Mouse (Mus musculus) liver, embryonic 15.5 days (tissue): ENCODE results near the gene S100a9. TPM values are rescaled to one million over a fixed set of nuclear protein-coding genes. Genes with fewer than 3 reads are reported as not detected.

Experiments
- ATAC-seq: fragments of 200-750 bp; cut with Nextera tagmentation; 2 replicates; pipeline ENCODE4 v1.8.0; 2017; ENCODE audit warnings: moderate number of reproducible peaks, mild to moderate bottlenecking, moderate library complexity; ENCODE audit not compliant: insufficient read depth
- H3K27ac ChIP-seq: fragments of 300-500 bp; sonication (generic); replicated peaks from 2 replicates; pipeline ENCODE4 v1.5.1; 2015; ENCODE audit warnings: mild to moderate bottlenecking, inconsistent platforms
- H3K27me3 ChIP-seq: fragments of 300-500 bp; sonication (generic); 2 replicates; pipeline ENCODE4 v1.6.1; 2015; ENCODE audit warnings: mild to moderate bottlenecking, inconsistent platforms
- H3K36me3 ChIP-seq: fragments of 300-500 bp; sonication (generic); replicated peaks from 2 replicates; pipeline ENCODE4 v1.6.1; 2015; ENCODE audit warnings: moderate library complexity, mild to moderate bottlenecking, inconsistent platforms
- H3K4me1 ChIP-seq: fragments of 300-500 bp; sonication (generic); replicated peaks from 2 replicates; pipeline ENCODE4 v1.6.1; 2015; ENCODE audit warnings: inconsistent platforms
- H3K4me2 ChIP-seq: fragments of 300-500 bp; sonication (generic); 2 replicates; pipeline ENCODE4 v1.6.1; 2015; ENCODE audit warnings: moderate library complexity, mild to moderate bottlenecking, inconsistent platforms
- H3K4me3 ChIP-seq: fragments of 300-500 bp; sonication (generic); replicated peaks from 2 replicates; pipeline ENCODE4 v1.5.1; 2015; ENCODE audit warnings: mild to moderate bottlenecking, inconsistent platforms
- H3K9ac ChIP-seq: fragments of 300-500 bp; sonication (generic); 2 replicates; pipeline ENCODE4 v1.6.1; 2015; ENCODE audit warnings: moderate library complexity, mild to moderate bottlenecking, inconsistent platforms
- H3K9me3 ChIP-seq: fragments of 300-500 bp; sonication (generic); replicated peaks from 2 replicates; pipeline ENCODE4 v1.6.1; 2016; ENCODE audit warnings: inconsistent platforms
- WGBS: fragments of 180-500 bp; shearing (Covaris S2); methylation state at CpG from one replicate; pipeline ENCODE4 v1.1.7; 2015; ENCODE audit warnings: mixed read lengths; ENCODE audit not compliant: insufficient replicate concordance; 5-methylcytosine and 5-hydroxymethylcytosine counted together
- polyA plus RNA-seq: library from polyadenylated mRNA; unstranded; fragments of >200 nt; fragmentation: Nextera tagmentation; extraction: Ambion mirVana; gene quantifications from 2 replicates; pipeline ENCODE4 v1.2.1, GENCODE M21; 2015

The S100a9 gene
- 1,494 and 1,522 TPM in 2 replicates for polyA plus RNA-seq

- Histone ChIP-seq H3K27ac (peak within 1 kb of the TSS; percentile 45), H3K27me3 (no peaks in the 10 kb centered on the region), H3K4me1 (no peaks in the 10 kb centered on the region), H3K9me3 (no peaks in the 10 kb centered on the region), H3K9ac (no peak within 1 kb of the TSS), H3K36me3 (no peaks in the 10 kb centered on the region), H3K4me3 (peak within 1 kb of the TSS; percentile 20; the same call in 1 of the 2 replicates), H3K4me2 (no peak within 1 kb of the TSS)
- WGBS: 38% methylated on average over 3 of the region's 3 CpGs
- ATAC-seq: peak; percentile 12; the same call in 1 of the 2 replicates
Measured at GRCm38 (mm10) chr3:90695613-90696012, at the start of gene S100a9. Gene S100a9, minus strand, starts transcription at chr3:90695721.

DNA sequence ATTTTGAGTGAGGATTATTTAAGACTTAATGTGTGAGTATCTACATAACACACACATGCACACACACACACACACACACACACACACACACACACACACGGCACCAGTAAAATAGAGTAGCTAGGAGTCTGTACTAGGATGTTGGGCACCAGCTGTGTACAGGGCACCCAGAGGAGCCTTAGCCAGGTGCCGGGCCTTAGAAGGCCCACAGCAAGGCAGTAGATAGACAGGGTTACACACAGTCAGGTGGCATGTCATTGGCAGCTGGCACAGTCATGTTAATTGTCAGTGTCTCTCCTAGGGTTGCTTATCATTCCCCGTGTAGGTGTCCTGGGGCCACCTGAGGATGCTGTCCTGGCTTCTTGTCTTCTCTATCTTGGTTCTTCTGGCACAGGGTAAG, 31.1 kb upstream of the S100a9 start, which contains the start of gene Pglyrp4:
Pglyrp4 (plus strand) TSS at position 301 of the 400 bp plus-strand sequence.
- ATAC-seq: no peak
- Histone ChIP-seq H3K27ac (no peak within 1 kb of the TSS), H3K9ac (no peak within 1 kb of the TSS), H3K9me3 (no peaks in the 10 kb centered on the region), H3K4me1 (no peaks in the 10 kb centered on the region), H3K27me3 (no peaks in the 10 kb centered on the region), H3K4me3 (no peak within 1 kb of the TSS), H3K36me3 (no peaks in the 10 kb centered on the region), H3K4me2 (no peak within 1 kb of the TSS)
- 55% methylated on average over 3 of the region's 3 CpGs for WGBS

- Histone ChIP-seq H3K27me3 (no peaks in the 10 kb centered on the region), H3K9me3 (no peaks in the 10 kb centered on the region), H3K4me3 (no peak overlapping the region), H3K27ac (no peak overlapping the region), H3K36me3 (no peaks in the 10 kb centered on the region), H3K4me2 (no peak overlapping the region), H3K4me1 (no peaks in the 10 kb centered on the region), H3K9ac (no peak overlapping the region)
- ATAC-seq: no peak; the same call in 1 of the 2 replicates
- 34% methylated on average over 12 of the region's 12 CpGs for WGBS
Measured at GRCm38 (mm10) chr3:90709591-90710460, 14.3 kb upstream of the S100a9 start.

DNA sequence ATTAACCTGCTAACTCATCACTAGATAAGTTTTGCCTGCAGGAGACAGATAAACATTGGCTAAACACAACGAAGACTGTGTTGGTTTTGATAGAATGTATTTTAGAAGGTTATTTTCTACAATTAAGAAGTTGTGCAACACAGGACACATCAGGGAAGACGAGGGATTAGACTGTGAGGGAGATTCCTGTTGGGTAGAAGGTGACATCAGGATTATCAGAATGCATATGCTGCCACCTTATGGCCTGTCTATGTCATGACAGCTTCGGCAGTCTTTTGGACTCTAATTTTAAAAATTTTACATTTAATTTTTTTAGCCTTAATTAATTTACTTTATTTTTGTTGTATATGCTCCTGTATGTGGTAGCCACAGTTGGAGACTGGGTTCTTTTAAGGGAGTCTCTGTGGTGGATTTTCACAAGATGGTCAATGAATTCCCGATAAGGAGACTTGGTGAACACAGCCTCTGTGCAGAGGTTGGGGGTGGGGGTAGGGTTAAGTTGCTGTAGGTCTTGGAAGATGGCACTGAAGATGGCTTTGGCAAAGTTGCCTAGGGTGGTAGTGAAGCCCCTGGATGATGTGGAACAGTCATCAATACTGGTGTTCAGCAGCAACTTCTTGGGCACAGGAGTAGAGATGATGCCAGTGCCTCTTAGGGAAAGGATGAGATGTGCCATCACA, 13.1 kb upstream of the S100a9 start:
- Histone ChIP-seq H3K4me1 (no peaks in the 10 kb centered on the region), H3K36me3 (no peaks in the 10 kb centered on the region), H3K27ac (no peak overlapping the region), H3K9ac (no peak overlapping the region), H3K4me2 (no peak overlapping the region), H3K27me3 (no peaks in the 10 kb centered on the region), H3K4me3 (no peak overlapping the region), H3K9me3 (no peaks in the 10 kb centered on the region)
- 15% methylated on average over 4 of the region's 4 CpGs for WGBS
- no peak for ATAC-seq

DNA sequence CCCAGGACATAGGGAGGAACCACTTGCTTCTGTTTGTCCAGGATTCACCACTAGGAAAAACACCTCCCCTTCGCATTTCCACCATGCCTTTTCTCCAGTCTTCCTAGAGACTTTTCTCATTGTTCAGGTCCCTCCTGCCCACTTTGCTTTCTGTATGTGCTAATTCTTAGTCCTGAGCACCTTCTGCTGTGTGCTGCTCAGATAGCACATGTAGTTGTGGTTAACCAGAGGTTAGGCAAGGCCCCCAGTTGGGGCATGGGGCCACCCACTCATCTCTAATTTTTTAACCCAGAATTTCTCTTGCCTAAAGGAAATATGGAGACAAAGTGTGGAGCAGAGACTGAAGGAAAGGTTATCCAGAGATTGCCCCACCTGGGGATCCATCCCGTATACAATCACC, 6.7 kb upstream of the S100a9 start:
- H3K36me3 ChIP-seq: no peaks in the 10 kb centered on the region
- ATAC-seq: no peak
- no peak overlapping the region for H3K9ac ChIP-seq
- 55% methylated on average over 2 of the region's 2 CpGs for WGBS
- no peak overlapping the region for H3K4me2 ChIP-seq
- H3K27ac ChIP-seq: no peak overlapping the region
- no peak overlapping the region for H3K4me3 ChIP-seq
- no peaks in the 10 kb centered on the region for H3K4me1 ChIP-seq
- no peaks in the 10 kb centered on the region for H3K9me3 ChIP-seq
- H3K27me3 ChIP-seq: no peaks in the 10 kb centered on the region

GRCm38 (mm10) chr3:90693496-90693895, 2.0 kb downstream of the S100a9 start:
- WGBS: 33% methylated on average over 2 of the region's 2 CpGs
- H3K4me1 ChIP-seq: no peaks in the 10 kb centered on the region
- H3K9ac ChIP-seq: no peak overlapping the region
- no peak for ATAC-seq
- H3K4me2 ChIP-seq: no peak overlapping the region
- peak overlapping the region; percentile 48; the same call in 1 of the 2 replicates for H3K27ac ChIP-seq
- no peaks in the 10 kb centered on the region for H3K36me3 ChIP-seq
- H3K4me3 ChIP-seq: 0 out of 2 replicates have a peak overlapping the region, but pooled peaks have one; percentile 12
- no peaks in the 10 kb centered on the region for H3K9me3 ChIP-seq
- H3K27me3 ChIP-seq: no peaks in the 10 kb centered on the region

DNA sequence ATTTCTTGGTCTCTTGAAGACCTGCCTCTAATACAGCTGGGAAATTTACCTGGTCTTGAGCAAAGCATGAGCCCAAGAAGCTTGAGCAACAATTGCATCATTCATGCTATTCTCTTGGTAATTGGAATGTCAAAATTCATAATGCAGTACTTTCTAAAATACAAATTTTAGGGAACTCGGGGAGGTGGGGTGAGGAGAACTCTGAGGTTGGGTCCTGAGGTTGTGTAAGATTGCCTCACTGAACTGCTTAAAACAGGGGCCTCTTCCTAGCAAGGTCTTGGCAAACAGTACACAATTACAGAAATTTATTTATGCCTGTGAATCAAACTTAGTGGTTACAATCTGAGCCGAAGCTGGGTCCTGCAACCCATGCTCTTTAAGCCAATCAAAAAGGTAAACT, 8.7 kb downstream of the S100a9 start:
- H3K4me1 ChIP-seq: no peaks in the 10 kb centered on the region
- 43% methylated on average over 2 of the region's 2 CpGs for WGBS
- H3K4me3 ChIP-seq: no peak overlapping the region
- H3K36me3 ChIP-seq: no peaks in the 10 kb centered on the region
- no peak overlapping the region for H3K4me2 ChIP-seq
- H3K27ac ChIP-seq: no peak overlapping the region
- H3K9ac ChIP-seq: no peak overlapping the region
- H3K27me3 ChIP-seq: no peaks in the 10 kb centered on the region
- no peaks in the 10 kb centered on the region for H3K9me3 ChIP-seq
- ATAC-seq: no peak

DNA sequence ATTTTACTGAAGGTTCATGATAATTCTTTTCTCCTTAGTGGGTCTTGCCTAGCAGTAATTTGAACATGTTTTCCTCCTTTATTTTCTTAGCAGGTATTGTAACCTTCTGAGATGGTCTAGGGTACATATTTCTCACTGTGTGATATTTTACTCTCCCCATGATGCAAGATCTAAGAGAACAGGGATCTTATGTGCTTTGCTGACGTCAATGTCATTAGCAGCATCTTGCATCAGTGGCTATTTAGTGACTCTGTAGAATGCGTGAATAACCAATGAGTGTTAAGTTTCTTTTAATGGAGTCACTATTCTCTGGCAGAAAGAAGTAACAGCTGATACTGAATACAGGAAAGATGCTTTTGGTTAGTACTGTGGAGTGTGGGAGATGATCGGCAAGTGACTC, 11.6 kb downstream of the S100a9 start:
- H3K27me3 ChIP-seq: no peaks in the 10 kb centered on the region

DNA sequence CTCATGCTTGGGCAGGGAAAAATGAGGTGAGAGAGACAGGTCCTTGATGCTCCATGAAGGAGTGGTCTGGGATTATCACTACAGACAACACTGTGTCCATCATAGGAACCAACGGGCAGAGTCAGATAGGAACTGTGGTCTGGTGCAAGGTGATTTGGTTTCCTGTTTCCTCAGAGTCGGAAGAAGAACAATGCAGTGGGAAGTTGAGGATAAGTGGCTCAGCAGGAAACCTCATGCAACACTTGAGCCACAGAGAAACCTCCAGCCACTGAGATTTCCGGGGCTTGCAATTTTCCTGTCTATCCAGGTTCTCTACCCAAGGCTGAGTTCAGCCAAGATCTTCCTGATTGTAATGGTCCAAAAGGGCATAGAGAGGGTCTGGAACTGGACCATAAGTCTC, 16.9 kb downstream of the S100a9 start:
- WGBS: 16% methylated on average over 3 of the region's 3 CpGs
- Histone ChIP-seq H3K4me3 (no peak overlapping the region), H3K36me3 (no peaks in the 10 kb centered on the region), H3K4me2 (no peak overlapping the region), H3K9ac (no peak overlapping the region), H3K9me3 (no peaks in the 10 kb centered on the region), H3K27me3 (no peaks in the 10 kb centered on the region), H3K4me1 (no peaks in the 10 kb centered on the region), H3K27ac (no peak overlapping the region)
- ATAC-seq: no peak

More for the DNA sequence above, 11.6 kb downstream of the S100a9 start:
- H3K27ac ChIP-seq: no peak overlapping the region
- H3K9me3 ChIP-seq: no peaks in the 10 kb centered on the region
- no peaks in the 10 kb centered on the region for H3K36me3 ChIP-seq
- H3K4me2 ChIP-seq: no peak overlapping the region
- ATAC-seq: no peak
- H3K9ac ChIP-seq: no peak overlapping the region
- WGBS: 69% methylated on average over 3 of the region's 3 CpGs
- no peak overlapping the region for H3K4me3 ChIP-seq
- H3K4me1 ChIP-seq: no peaks in the 10 kb centered on the region

DNA sequence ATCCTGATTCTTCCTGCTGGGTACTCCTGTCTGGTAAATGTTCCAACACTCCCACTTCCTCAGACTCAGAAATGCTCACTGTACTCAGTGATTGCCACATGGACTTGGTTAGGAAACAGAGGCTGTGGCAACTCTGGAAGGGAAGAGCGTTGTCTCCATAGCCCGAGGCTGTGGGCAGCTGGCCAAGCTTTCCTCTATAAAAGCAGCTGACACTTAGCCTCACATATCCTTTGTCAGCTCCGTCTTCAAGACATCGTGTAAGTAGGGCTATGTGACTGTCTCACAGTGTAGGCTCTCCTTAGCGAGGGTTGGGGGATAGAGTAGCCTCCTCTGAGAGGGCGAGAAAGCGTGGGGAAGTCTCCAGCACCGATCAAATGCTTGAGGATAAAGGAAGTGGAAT, 26.7 kb downstream of the S100a9 start, which contains the start of gene S100a8:
S100a8 (plus strand) TSS at position 133 of the 400 bp plus-strand sequence.
- Histone ChIP-seq H3K4me2 (no peak within 1 kb of the TSS), H3K9ac (no peak within 1 kb of the TSS), H3K4me3 (peak within 1 kb of the TSS; percentile 20), H3K36me3 (no peaks in the 10 kb centered on the region), H3K27ac (no peak within 1 kb of the TSS), H3K9me3 (no peaks in the 10 kb centered on the region), H3K4me1 (no peaks in the 10 kb centered on the region), H3K27me3 (no peaks in the 10 kb centered on the region)
- WGBS: 41% methylated on average over 8 of the region's 8 CpGs
- peak; percentile 37; the same call in 1 of the 2 replicates for ATAC-seq

DNA sequence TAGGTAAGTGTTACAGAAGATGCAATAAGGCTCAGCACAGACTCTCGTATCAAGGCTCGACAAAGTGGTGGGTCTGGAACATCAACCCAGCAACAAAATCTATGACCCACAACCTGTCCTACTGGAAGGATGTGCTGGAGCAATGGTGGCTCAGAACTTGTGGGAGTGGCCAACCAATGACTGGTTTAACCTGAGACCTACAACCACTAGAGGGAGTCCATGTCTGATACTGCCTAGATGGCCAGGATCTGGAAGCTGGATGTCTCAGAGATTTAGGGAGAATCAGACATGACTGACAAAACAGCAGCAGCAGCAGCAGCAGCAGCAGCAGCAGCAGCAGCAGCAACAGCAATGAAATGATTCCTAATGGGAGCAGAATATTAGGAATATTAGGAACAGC, 31.3 kb downstream of the S100a9 start:
- Histone ChIP-seq H3K4me1 (no peaks in the 10 kb centered on the region), H3K4me3 (no peak overlapping the region), H3K27ac (no peak overlapping the region), H3K4me2 (no peak overlapping the region), H3K36me3 (no peaks in the 10 kb centered on the region), H3K9ac (no peak overlapping the region), H3K27me3 (no peaks in the 10 kb centered on the region), H3K9me3 (no peaks in the 10 kb centered on the region)
- ATAC-seq: no peak
- 47% methylated on average over 2 of the region's 2 CpGs for WGBS
